Mouse (Mus musculus) forebrain, embryonic 13.5 days (tissue): ENCODE data around the gene Speg. TPM values are rescaled to one million over a fixed set of nuclear protein-coding genes. Genes with fewer than 3 reads are reported as not detected.
A peak's percentile ranks its signal among the peaks of the same experiment; 100 is the strongest.

ENCODE experiments used
- ATAC-seq: fragments of 200-750 bp; cut with Nextera tagmentation; 2 replicates; pipeline ENCODE4 v1.8.0; 2017
- H3K27ac ChIP-seq: fragments of 300-500 bp; sonication (generic); 2 replicates; pipeline ENCODE4 v1.5.1; 2015; ENCODE audit warnings: inconsistent platforms, mild to moderate bottlenecking, moderate library complexity
- H3K27me3 ChIP-seq: fragments of 300-500 bp; sonication (generic); 2 replicates; pipeline ENCODE4 v1.6.1; 2015; ENCODE audit warnings: mild to moderate bottlenecking, inconsistent platforms
- H3K36me3 ChIP-seq: fragments of 300-500 bp; sonication (generic); 2 replicates; pipeline ENCODE4 v1.6.1; 2015; ENCODE audit warnings: mild to moderate bottlenecking, inconsistent platforms; ENCODE audit not compliant: poor library complexity, severe bottlenecking
- H3K4me1 ChIP-seq: fragments of 300-500 bp; sonication (generic); 2 replicates; pipeline ENCODE4 v1.6.1; 2015; ENCODE audit warnings: inconsistent platforms
- H3K4me2 ChIP-seq: fragments of 300-500 bp; sonication (generic); 2 replicates; pipeline ENCODE4 v1.6.1; 2015; ENCODE audit warnings: inconsistent platforms, mild to moderate bottlenecking, moderate library complexity
- H3K4me3 ChIP-seq: fragments of 300-500 bp; sonication (generic); 2 replicates; pipeline ENCODE4 v1.5.1; 2015; ENCODE audit warnings: mild to moderate bottlenecking, inconsistent platforms
- H3K9ac ChIP-seq: fragments of 300-500 bp; sonication (generic); 2 replicates; pipeline ENCODE4 v1.6.1; 2015; ENCODE audit warnings: mild to moderate bottlenecking, inconsistent platforms
- H3K9me3 ChIP-seq: fragments of 300-500 bp; sonication (generic); replicated peaks from 2 replicates; pipeline ENCODE4 v1.6.1; 2016; ENCODE audit warnings: inconsistent platforms
- WGBS: fragments of 180-500 bp; shearing (Covaris S2); methylation state at CpG from one replicate; pipeline ENCODE4 v1.1.7; 2015; 5-methylcytosine and 5-hydroxymethylcytosine counted together
- polyA plus RNA-seq: library from polyadenylated mRNA; unstranded; fragments of >200 nt; fragmentation: Nextera tagmentation; extraction: Ambion mirVana; gene quantifications from 2 replicates; pipeline ENCODE4 v1.2.1, GENCODE M21; 2015

The Speg gene
- polyA plus RNA-seq, 1 experiment from 2014 or later = 7.6 TPM

- H3K9ac ChIP-seq = no peak overlapping the region
- H3K4me1 ChIP-seq = peaks cover 3% of the 10 kb centered on the region
- no peak for ATAC-seq
- 43% methylated on average over 3 of the region's 3 CpGs for WGBS
- H3K9me3 ChIP-seq = no peaks in the 10 kb centered on the region
- H3K36me3 ChIP-seq = peaks cover 11% of the 10 kb centered on the region; the same call in 1 of the 2 replicates
- H3K27me3 ChIP-seq = no peaks in the 10 kb centered on the region
- H3K4me3 ChIP-seq = no peak overlapping the region
- H3K4me2 ChIP-seq = no peak overlapping the region
- no peak overlapping the region for H3K27ac ChIP-seq
These were observed 30.4 kb downstream of the Speg start for GRCm38 (mm10) chr1:75405547-75405946.

- peaks cover 7% of the 10 kb centered on the region for H3K4me1 ChIP-seq
- no peak overlapping the region for H3K4me3 ChIP-seq
- H3K27ac ChIP-seq = no peak overlapping the region
- WGBS = 92% methylated on average over 15 of the region's 15 CpGs
- no peaks in the 10 kb centered on the region for H3K9me3 ChIP-seq
- no peak for ATAC-seq
- no peaks in the 10 kb centered on the region for H3K27me3 ChIP-seq
- peaks cover 11% of the 10 kb centered on the region; the same call in 1 of the 2 replicates for H3K36me3 ChIP-seq
- no peak overlapping the region for H3K9ac ChIP-seq
- H3K4me2 ChIP-seq = no peak overlapping the region
These were observed 31.1 kb downstream of the Speg start for GRCm38 (mm10) chr1:75406173-75406572.

GRCm38 (mm10) chr1:75407056-75407455, 32.0 kb downstream of the Speg start:
- no peaks in the 10 kb centered on the region for H3K9me3 ChIP-seq
- 93% methylated on average over 9 of the region's 9 CpGs for WGBS

GRCm38 (mm10) chr1:75408210-75408609, 33.1 kb downstream of the Speg start:
- Histone ChIP-seq H3K9ac (no peak overlapping the region), H3K4me2 (no peak overlapping the region), H3K4me1 (peaks cover 14% of the 10 kb centered on the region), H3K36me3 (peaks cover 11% of the 10 kb centered on the region; the same call in 1 of the 2 replicates), H3K27me3 (no peaks in the 10 kb centered on the region), H3K27ac (no peak overlapping the region), H3K4me3 (no peak overlapping the region), H3K9me3 (no peaks in the 10 kb centered on the region)
- ATAC-seq = no peak
- WGBS = 78% methylated on average over 4 of the region's 4 CpGs

More at GRCm38 (mm10) chr1:75407056-75407455, 32.0 kb downstream of the Speg start:
- Histone ChIP-seq H3K36me3 (peaks cover 11% of the 10 kb centered on the region; the same call in 1 of the 2 replicates), H3K9ac (no peak overlapping the region), H3K4me2 (no peak overlapping the region), H3K27ac (no peak overlapping the region), H3K27me3 (no peaks in the 10 kb centered on the region), H3K4me1 (peaks cover 9% of the 10 kb centered on the region), H3K4me3 (no peak overlapping the region)
- no peak for ATAC-seq

GRCm38 (mm10) chr1:75409950-75410349, 34.9 kb downstream of the Speg start:
- no peak overlapping the region for H3K9ac ChIP-seq
- ATAC-seq = no peak
- WGBS = 92% methylated on average over 7 of the region's 7 CpGs
- no peaks in the 10 kb centered on the region for H3K9me3 ChIP-seq
- peaks cover 9% of the 10 kb centered on the region; the same call in 1 of the 2 replicates for H3K36me3 ChIP-seq
- H3K4me1 ChIP-seq = peaks cover 19% of the 10 kb centered on the region
- no peaks in the 10 kb centered on the region for H3K27me3 ChIP-seq
- no peak overlapping the region for H3K4me3 ChIP-seq
- no peak overlapping the region for H3K4me2 ChIP-seq
- no peak overlapping the region for H3K27ac ChIP-seq

- Histone ChIP-seq H3K9ac (no peak overlapping the region), H3K27ac (no peak overlapping the region), H3K4me1 (peaks cover 19% of the 10 kb centered on the region), H3K4me2 (no peak overlapping the region), H3K9me3 (no peaks in the 10 kb centered on the region), H3K36me3 (peaks cover 6% of the 10 kb centered on the region; the same call in 1 of the 2 replicates), H3K4me3 (no peak overlapping the region), H3K27me3 (no peaks in the 10 kb centered on the region)
- 84% methylated on average over 3 of the region's 3 CpGs for WGBS
- no peak for ATAC-seq
These were observed 37.1 kb downstream of the Speg start for GRCm38 (mm10) chr1:75412196-75412595.

- ATAC-seq = no peak
- no peak overlapping the region for H3K9ac ChIP-seq
- H3K27ac ChIP-seq = no peak overlapping the region
- no peak overlapping the region for H3K4me3 ChIP-seq
- H3K4me2 ChIP-seq = no peak overlapping the region
- no peaks in the 10 kb centered on the region for H3K9me3 ChIP-seq
- H3K27me3 ChIP-seq = 0 out of 2 replicates have a peak, but pooled peaks cover 5% of the 10 kb centered on the region
- peaks cover 19% of the 10 kb centered on the region for H3K4me1 ChIP-seq
- WGBS = 55% methylated on average over 3 of the region's 3 CpGs
- peaks cover 6% of the 10 kb centered on the region; the same call in 1 of the 2 replicates for H3K36me3 ChIP-seq
These were observed 38.7 kb downstream of the Speg start for GRCm38 (mm10) chr1:75413749-75414148.

GRCm38 (mm10) chr1:75421794-75422193, 46.7 kb downstream of the Speg start:
- H3K9ac ChIP-seq = no peak overlapping the region
- ATAC-seq = no peak
- H3K4me2 ChIP-seq = peak overlapping the region; percentile 61
- H3K9me3 ChIP-seq = no peaks in the 10 kb centered on the region
- peak overlapping the region; percentile 11; the same call in 1 of the 2 replicates for H3K4me3 ChIP-seq
- peaks cover 18% of the 10 kb centered on the region for H3K4me1 ChIP-seq
- no peaks in the 10 kb centered on the region for H3K36me3 ChIP-seq
- H3K27me3 ChIP-seq = peaks cover 70% of the 10 kb centered on the region
- 5% methylated on average over 20 of the region's 20 CpGs for WGBS
- H3K27ac ChIP-seq = no peak overlapping the region

- WGBS = 3% methylated on average over 30 of the region's 32 CpGs
- no peaks in the 10 kb centered on the region for H3K9me3 ChIP-seq
These were observed 47.2 kb downstream of the Speg start for GRCm38 (mm10) chr1:75422216-75422822.

GRCm38 (mm10) chr1:75422823-75423471, 47.9 kb downstream of the Speg start:
- no peak overlapping the region for H3K27ac ChIP-seq
- ATAC-seq = peak; percentile 44
- H3K4me1 ChIP-seq = peaks cover 18% of the 10 kb centered on the region
- H3K27me3 ChIP-seq = peaks cover 78% of the 10 kb centered on the region
- peak overlapping the region; percentile 52 for H3K9ac ChIP-seq
- H3K4me2 ChIP-seq = peak overlapping the region; percentile 61
- peak overlapping the region; percentile 39 for H3K4me3 ChIP-seq
- no peaks in the 10 kb centered on the region for H3K9me3 ChIP-seq
- under 1% methylated on average over 71 of the region's 71 CpGs for WGBS
- no peaks in the 10 kb centered on the region for H3K36me3 ChIP-seq

More at GRCm38 (mm10) chr1:75422216-75422822, 47.2 kb downstream of the Speg start:
- H3K36me3 ChIP-seq = no peaks in the 10 kb centered on the region
- peak overlapping the region; percentile 61 for H3K4me2 ChIP-seq
- H3K27me3 ChIP-seq = peaks cover 75% of the 10 kb centered on the region
- H3K9ac ChIP-seq = peak overlapping the region; percentile 52; the same call in 1 of the 2 replicates
- 0 out of 2 replicates have a peak, but pooled peaks have one; percentile 28 for ATAC-seq
- no peak overlapping the region for H3K27ac ChIP-seq
- peaks cover 18% of the 10 kb centered on the region for H3K4me1 ChIP-seq
- H3K4me3 ChIP-seq = peak overlapping the region; percentile 39

GRCm38 (mm10) chr1:75423780-75424390, 48.8 kb downstream of the Speg start:
- H3K4me2 ChIP-seq = no peak overlapping the region
- H3K36me3 ChIP-seq = no peaks in the 10 kb centered on the region
- H3K4me3 ChIP-seq = no peak overlapping the region
- no peak overlapping the region for H3K9ac ChIP-seq
- ATAC-seq = no peak
- peaks cover 72% of the 10 kb centered on the region for H3K27me3 ChIP-seq
- peaks cover 18% of the 10 kb centered on the region for H3K4me1 ChIP-seq
- WGBS = 26% methylated on average over 11 of the region's 11 CpGs
- H3K27ac ChIP-seq = no peak overlapping the region
- H3K9me3 ChIP-seq = no peaks in the 10 kb centered on the region
